Mouse (Mus musculus) heart, embryonic 11.5 days (tissue): ENCODE results near the gene Olfr750. TPM values are rescaled to one million over a fixed set of nuclear protein-coding genes. Genes with fewer than 3 reads are reported as not detected.

Experiments used
- ATAC-seq: fragments of 200-750 bp; cut with Nextera tagmentation; replicated peaks from 2 replicates; pipeline ENCODE4 v1.8.0; 2017; ENCODE audit warnings: moderate library complexity; ENCODE audit not compliant: insufficient number of reproducible peaks, low FRiP score, low TSS enrichment
- H3K27ac ChIP-seq: fragments of 300-500 bp; sonication (generic); 2 replicates; pipeline ENCODE4 v1.5.1; 2014; ENCODE audit warnings: mild to moderate bottlenecking, low read depth, low read length
- H3K27me3 ChIP-seq: fragments of 300-500 bp; sonication (generic); 2 replicates; pipeline ENCODE4 v1.6.1; 2014; ENCODE audit warnings: mild to moderate bottlenecking, low read length, mixed read lengths; ENCODE audit not compliant: control insufficient read depth, insufficient read depth
- H3K36me3 ChIP-seq: fragments of 300-500 bp; sonication (generic); 2 replicates; pipeline ENCODE4 v1.6.1; 2014; ENCODE audit warnings: mild to moderate bottlenecking, low read length, moderate library complexity, mixed read lengths; ENCODE audit not compliant: control insufficient read depth, insufficient read depth
- H3K4me1 ChIP-seq: fragments of 300-500 bp; sonication (generic); 2 replicates; pipeline ENCODE4 v1.6.1; 2014; ENCODE audit warnings: low read length; ENCODE audit not compliant: control insufficient read depth, insufficient read depth
- H3K4me2 ChIP-seq: fragments of 300-500 bp; sonication (generic); 2 replicates; pipeline ENCODE4 v1.6.1; 2014; ENCODE audit warnings: mild to moderate bottlenecking, moderate library complexity
- H3K4me3 ChIP-seq: fragments of 300-500 bp; sonication (generic); 2 replicates; pipeline ENCODE4 v1.5.1; 2014; ENCODE audit warnings: low read depth, low read length
- H3K9ac ChIP-seq: fragments of 300-500 bp; sonication (generic); 2 replicates; pipeline ENCODE4 v1.6.1; 2014; ENCODE audit warnings: mild to moderate bottlenecking, low read depth, low read length, moderate library complexity
- H3K9me3 ChIP-seq: fragments of 300-500 bp; sonication (generic); replicated peaks from 2 replicates; pipeline ENCODE4 v1.6.1; 2016; ENCODE audit warnings: low read length; ENCODE audit not compliant: control insufficient read depth
- WGBS: fragments of 180-500 bp; shearing (Covaris S2); extraction: QIAGEN DNeasy Blood & Tissue Kit; methylation state at CpG from one replicate; pipeline ENCODE4 v1.1.7; 2014; ENCODE audit not compliant: insufficient replicate concordance; 5-methylcytosine and 5-hydroxymethylcytosine counted together
- polyA plus RNA-seq: library from polyadenylated mRNA; unstranded; fragments of >200 nt; fragmentation: Nextera tagmentation; extraction: Ambion mirVana; gene quantifications from 2 replicates; pipeline ENCODE4 v1.2.1, GENCODE M21; 2014

The Olfr750 gene
- polyA plus RNA-seq, 1 experiment from 2014 or later, result not detected

DNA sequence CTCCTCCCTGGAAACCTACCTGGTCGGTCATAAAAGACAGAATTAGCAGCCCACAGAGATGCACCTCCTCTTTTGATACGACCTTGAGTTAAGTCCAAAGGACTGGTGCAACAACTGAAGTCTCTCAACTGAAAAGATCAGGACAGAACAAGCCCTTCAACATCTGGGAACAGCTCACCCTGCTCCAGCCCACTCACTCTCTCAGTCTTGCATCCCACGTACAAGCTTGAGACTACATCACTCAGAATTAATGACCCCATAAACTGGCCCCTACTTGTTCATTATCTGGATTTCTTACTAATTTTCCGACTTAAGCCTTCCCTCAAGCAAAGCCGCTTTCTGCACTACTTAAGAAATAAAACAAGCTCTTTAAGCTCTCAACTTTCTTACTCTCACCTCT lies 21.1 kb downstream of the Olfr750 start:
- Histone ChIP-seq H3K27ac (no peak overlapping the region), H3K36me3 (no peaks in the 10 kb centered on the region), H3K9ac (no peak overlapping the region), H3K4me3 (no peak overlapping the region), H3K9me3 (no peaks in the 10 kb centered on the region), H3K4me2 (no peak overlapping the region), H3K4me1 (no peaks in the 10 kb centered on the region; the same call in none of the 2 replicates), H3K27me3 (no peaks in the 10 kb centered on the region)
- 79% methylated on average over 5 of the region's 5 CpGs for WGBS
- no peak for ATAC-seq

DNA sequence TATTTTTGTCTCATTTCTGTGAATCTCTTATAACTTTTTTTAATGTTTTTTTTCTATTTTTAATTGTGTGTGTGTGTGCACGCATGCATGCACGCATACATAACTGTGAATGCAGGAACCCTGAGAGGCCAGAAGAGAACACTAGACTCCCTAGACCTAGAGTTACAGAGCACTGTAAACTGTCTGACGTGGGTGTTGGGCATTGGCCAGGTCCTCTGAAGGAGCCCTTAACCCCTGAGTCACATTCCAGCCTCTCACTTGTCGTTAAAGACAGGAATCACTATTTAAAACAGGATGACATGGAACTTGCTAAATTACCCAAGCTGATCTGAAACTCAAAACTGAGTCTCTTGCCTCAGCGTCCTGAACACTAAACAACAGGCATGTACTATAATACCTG lies 22.3 kb downstream of the Olfr750 start:
- Histone ChIP-seq H3K27me3 (no peaks in the 10 kb centered on the region), H3K9ac (no peak overlapping the region), H3K4me2 (no peak overlapping the region), H3K4me1 (no peaks in the 10 kb centered on the region; the same call in 1 of the 2 replicates), H3K9me3 (no peaks in the 10 kb centered on the region), H3K27ac (no peak overlapping the region), H3K4me3 (no peak overlapping the region), H3K36me3 (no peaks in the 10 kb centered on the region)
- ATAC-seq, result no peak
- WGBS, result 63% methylated on average over 5 of the region's 5 CpGs

DNA sequence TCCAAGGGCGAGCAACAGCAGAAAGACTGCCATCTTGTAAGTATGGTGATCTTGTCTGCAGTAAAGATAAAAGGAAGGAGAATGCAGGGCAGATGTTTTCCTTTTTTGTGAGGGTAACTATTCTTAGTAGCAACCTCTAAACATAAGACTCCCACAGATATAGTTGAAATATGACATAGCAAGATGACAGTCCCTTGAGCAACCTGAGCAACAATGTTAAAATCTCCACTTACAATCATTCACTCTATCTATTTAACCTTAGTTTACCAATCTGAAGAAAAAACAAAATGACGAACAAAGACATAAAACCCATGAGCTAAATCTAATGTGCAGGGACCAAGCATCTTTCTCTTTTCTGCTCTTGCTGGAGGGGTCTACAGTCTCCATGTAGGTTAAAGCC lies 24.2 kb downstream of the Olfr750 start, which contains the start of gene Rnase11:
Gene Rnase11 (minus strand): TSS at position 101 of the 400 bp plus-strand sequence.
- Histone ChIP-seq H3K4me3 (no peak within 1 kb of the TSS), H3K9ac (no peak within 1 kb of the TSS), H3K4me1 (no peaks in the 10 kb centered on the region; the same call in 1 of the 2 replicates), H3K4me2 (no peak within 1 kb of the TSS), H3K27ac (no peak within 1 kb of the TSS), H3K9me3 (no peaks in the 10 kb centered on the region), H3K36me3 (no peaks in the 10 kb centered on the region), H3K27me3 (no peaks in the 10 kb centered on the region)
- WGBS, result 73% methylated on average over 2 of the region's 2 CpGs
- no peak for ATAC-seq

DNA sequence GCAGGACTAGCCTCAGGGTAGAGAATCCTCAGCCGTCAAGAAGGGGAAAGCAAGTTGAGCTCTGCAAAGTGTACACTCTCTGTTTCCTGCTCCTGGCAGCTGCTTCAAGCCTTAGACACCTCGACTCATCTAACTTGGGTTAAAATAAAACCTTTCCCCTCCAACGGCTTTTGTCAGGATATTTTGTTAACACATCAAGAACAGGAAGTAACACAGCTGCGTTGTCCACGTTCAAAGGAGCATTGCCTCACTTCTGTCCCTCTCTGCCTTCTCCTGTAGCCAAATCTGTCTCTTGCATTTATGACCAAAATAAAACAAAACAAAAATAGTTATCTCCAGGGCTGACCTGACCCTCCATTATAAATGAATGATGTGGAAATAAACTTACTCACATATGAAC lies 26.4 kb downstream of the Olfr750 start:
- Histone ChIP-seq H3K4me2 (no peak overlapping the region), H3K36me3 (no peaks in the 10 kb centered on the region), H3K9ac (no peak overlapping the region), H3K4me3 (no peak overlapping the region), H3K4me1 (no peaks in the 10 kb centered on the region), H3K27ac (no peak overlapping the region), H3K27me3 (no peaks in the 10 kb centered on the region), H3K9me3 (no peaks in the 10 kb centered on the region)
- 41% methylated on average over 5 of the region's 5 CpGs for WGBS
- ATAC-seq, result no peak

DNA sequence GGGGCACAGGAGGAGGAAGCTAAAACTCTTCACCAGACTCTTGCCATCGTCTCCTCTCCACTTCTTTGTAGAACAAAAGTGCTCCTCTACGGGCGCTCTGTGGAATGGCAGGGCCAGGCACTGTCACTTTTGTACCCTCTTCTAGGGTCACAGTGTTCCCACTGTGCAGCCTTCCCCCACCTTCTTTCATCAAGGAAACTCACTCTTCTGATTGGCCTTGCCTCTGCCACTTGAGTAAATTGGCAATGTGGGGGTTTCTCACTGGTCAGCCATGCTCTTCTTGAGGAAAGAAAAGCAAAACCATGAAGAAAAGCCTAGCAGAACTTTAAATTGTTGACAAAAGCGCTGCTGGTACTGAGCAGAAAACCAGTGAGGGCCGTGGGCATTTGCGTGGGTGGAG lies 32.5 kb downstream of the Olfr750 start, which contains the start of gene Rnase9:
Gene Rnase9 (minus strand): TSS at position 101 of the 400 bp plus-strand sequence.
- no peak for ATAC-seq
- Histone ChIP-seq H3K9ac (no peak within 1 kb of the TSS), H3K4me2 (no peak within 1 kb of the TSS), H3K4me1 (no peaks in the 10 kb centered on the region), H3K4me3 (no peak within 1 kb of the TSS), H3K9me3 (no peaks in the 10 kb centered on the region), H3K27me3 (no peaks in the 10 kb centered on the region), H3K27ac (no peak within 1 kb of the TSS), H3K36me3 (no peaks in the 10 kb centered on the region)
- WGBS, result 75% methylated on average over 6 of the region's 6 CpGs

DNA sequence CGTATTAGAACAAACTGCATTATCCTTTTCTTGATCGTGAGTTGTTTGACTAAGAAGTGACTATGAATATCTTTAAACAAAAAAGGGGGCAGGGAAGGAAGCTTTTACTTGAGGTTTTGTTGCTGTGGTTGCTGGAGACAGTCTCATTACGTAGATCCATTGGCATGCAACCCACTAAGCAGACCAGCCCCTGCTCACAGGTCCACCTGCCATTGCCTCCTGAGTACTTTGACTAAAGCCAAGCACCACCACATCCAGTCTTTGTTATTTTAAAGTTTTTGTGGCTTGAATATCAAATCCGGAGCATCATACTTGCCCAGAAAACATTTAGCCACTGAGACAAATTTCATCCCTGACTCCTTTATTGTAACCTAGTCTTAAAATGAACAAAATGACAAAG lies 38.0 kb downstream of the Olfr750 start:
- no peaks in the 10 kb centered on the region for H3K9me3 ChIP-seq
- no peak overlapping the region for H3K4me3 ChIP-seq
- H3K9ac ChIP-seq, result no peak overlapping the region
- no peak for ATAC-seq
- WGBS, result 73% methylated on average over 4 of the region's 4 CpGs
- H3K4me1 ChIP-seq, result no peaks in the 10 kb centered on the region
- H3K4me2 ChIP-seq, result no peak overlapping the region
- no peak overlapping the region for H3K27ac ChIP-seq
- H3K36me3 ChIP-seq, result no peaks in the 10 kb centered on the region
- H3K27me3 ChIP-seq, result no peaks in the 10 kb centered on the region

DNA sequence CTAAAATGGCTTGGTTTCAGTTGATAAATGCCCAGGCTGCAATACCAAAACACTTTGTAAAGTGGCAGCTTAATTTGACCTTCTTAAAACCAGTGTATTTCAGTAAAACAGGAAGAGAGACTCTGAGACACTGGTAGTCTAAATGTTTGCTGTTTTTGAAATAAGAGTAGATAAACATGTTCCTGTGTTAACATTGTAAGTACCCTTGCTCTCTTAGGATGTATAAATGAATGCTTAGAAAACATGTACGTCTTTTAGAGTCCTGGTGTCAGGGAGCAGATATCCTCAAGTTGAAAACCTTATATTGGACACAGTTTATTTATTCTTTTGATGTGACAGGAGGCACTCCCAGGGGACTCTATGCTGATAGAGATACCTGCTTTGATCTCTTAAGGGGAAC lies 39.0 kb downstream of the Olfr750 start:
- Histone ChIP-seq H3K9me3 (no peaks in the 10 kb centered on the region), H3K4me2 (no peak overlapping the region), H3K36me3 (no peaks in the 10 kb centered on the region), H3K9ac (no peak overlapping the region), H3K27me3 (no peaks in the 10 kb centered on the region), H3K27ac (no peak overlapping the region), H3K4me1 (no peaks in the 10 kb centered on the region), H3K4me3 (no peak overlapping the region)
- 44% methylated on average over 1 of the region's 1 CpGs for WGBS
- no peak for ATAC-seq

DNA sequence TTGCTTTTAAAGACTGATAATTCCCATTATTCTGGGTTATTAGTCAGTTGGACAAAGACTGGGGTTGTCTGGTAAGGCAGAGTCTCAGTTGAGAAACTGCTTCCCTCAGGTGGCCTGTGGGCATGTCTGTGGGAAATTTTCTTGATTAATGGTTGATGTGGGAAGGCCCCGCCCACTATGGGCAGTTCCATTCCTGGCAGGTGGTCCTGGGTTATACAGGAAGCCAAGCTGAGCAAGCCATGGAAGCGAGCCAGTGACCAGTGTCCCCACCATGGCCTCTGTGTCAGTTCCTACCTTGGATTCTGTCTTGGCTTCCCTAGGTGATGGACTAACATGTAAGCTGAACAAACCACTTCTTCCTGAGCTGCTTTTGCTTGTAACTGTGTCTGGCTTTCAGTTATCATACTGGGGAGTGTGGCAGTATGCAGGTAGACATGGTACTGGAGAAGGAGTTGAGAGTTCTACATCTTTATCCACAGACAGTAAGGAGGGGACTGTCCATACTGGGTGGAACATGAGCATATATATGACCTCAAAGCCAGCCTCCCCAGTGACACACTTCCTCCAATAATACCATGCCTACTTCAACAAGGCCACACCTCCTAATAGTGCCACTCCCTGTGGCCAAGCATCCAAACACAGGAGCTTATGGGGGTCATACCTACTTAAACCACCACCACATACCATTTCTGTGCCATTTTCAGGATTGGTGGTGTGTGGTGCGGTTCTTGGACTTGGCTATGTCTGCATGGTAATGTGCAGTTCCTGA lies 46.7 kb downstream of the Olfr750 start:
- no peak for ATAC-seq
- no peaks in the 10 kb centered on the region for H3K27me3 ChIP-seq
- 45% methylated on average over 3 of the region's 3 CpGs for whole genome bisulfite sequencing
- no peak overlapping the region for H3K27ac ChIP-seq
- no peak overlapping the region for H3K4me2 ChIP-seq
- no peaks in the 10 kb centered on the region for H3K36me3 ChIP-seq
- no peak overlapping the region for H3K9ac ChIP-seq
- H3K4me3 ChIP-seq, result no peak overlapping the region
- no peaks in the 10 kb centered on the region for H3K9me3 ChIP-seq
- no peaks in the 10 kb centered on the region for H3K4me1 ChIP-seq
